Mouse (Mus musculus): ENCODE measurements around the gene Phactr4.

The Phactr4 gene

GRCm38 (mm10) chr4:132411322-132412094 is 10.8 kb downstream of the Phactr4 start:
- peak; percentile 20 for DNase-seq (ENCODE audit: inconsistent ontology term)

GRCm38 (mm10) chr4:132409587-132410229 is 12.6 kb downstream of the Phactr4 start:
- no peak for DNase-seq (ENCODE audit: inconsistent ontology term)

GRCm38 (mm10) chr4:132406393-132407189 is 15.7 kb downstream of the Phactr4 start:
- DNase-seq (ENCODE audit: inconsistent ontology term) = peak; percentile 27

GRCm38 (mm10) chr4:132404588-132404987 is 17.7 kb downstream of the Phactr4 start:
- no peak for DNase-seq (ENCODE audit: inconsistent ontology term)

GRCm38 (mm10) chr4:132403063-132403660 is 19.1 kb downstream of the Phactr4 start:
- peak; percentile 75 for DNase-seq (ENCODE audit: inconsistent ontology term)

- no peak for DNase-seq (ENCODE audit: inconsistent ontology term)
These were observed 21.3 kb downstream of the Phactr4 start for GRCm38 (mm10) chr4:132401016-132401415.

- peak; percentile 31 for DNase-seq (ENCODE audit: inconsistent ontology term)
These were observed 23.4 kb downstream of the Phactr4 start for GRCm38 (mm10) chr4:132398863-132399262.

- DNase-seq (ENCODE audit: inconsistent ontology term) = peak; percentile 90
These were observed 24.1 kb downstream of the Phactr4 start for GRCm38 (mm10) chr4:132398045-132398774.

- no peak for DNase-seq (ENCODE audit: inconsistent ontology term)
These were observed 25.2 kb downstream of the Phactr4 start for GRCm38 (mm10) chr4:132397120-132397519.

GRCm38 (mm10) chr4:132396251-132396650 is 26.0 kb downstream of the Phactr4 start:
- DNase-seq (ENCODE audit: inconsistent ontology term) = no peak

GRCm38 (mm10) chr4:132391063-132391740 is 31.1 kb downstream of the Phactr4 start:
- no peak for DNase-seq (ENCODE audit: inconsistent ontology term)

GRCm38 (mm10) chr4:132389302-132389701 is 33.0 kb downstream of the Phactr4 start:
- DNase-seq (ENCODE audit: inconsistent ontology term) = peak; percentile 16

GRCm38 (mm10) chr4:132387617-132388016 is 34.7 kb downstream of the Phactr4 start:
- DNase-seq (ENCODE audit: inconsistent ontology term) = no peak

GRCm38 (mm10) chr4:132386846-132387245 is 35.4 kb downstream of the Phactr4 start:
- no peak for DNase-seq (ENCODE audit: inconsistent ontology term)

GRCm38 (mm10) chr4:132385771-132386410 is 36.4 kb downstream of the Phactr4 start:
- DNase-seq (ENCODE audit: inconsistent ontology term) = no peak

GRCm38 (mm10) chr4:132383455-132383854 is 38.8 kb downstream of the Phactr4 start:
- DNase-seq (ENCODE audit: inconsistent ontology term) = no peak

GRCm38 (mm10) chr4:132382296-132382695 is 40.0 kb downstream of the Phactr4 start:
- DNase-seq (ENCODE audit: inconsistent ontology term) = no peak

GRCm38 (mm10) chr4:132380965-132381616 is 41.2 kb downstream of the Phactr4 start:
- no peak for DNase-seq (ENCODE audit: inconsistent ontology term)

- DNase-seq (ENCODE audit: inconsistent ontology term) = no peak
These were observed 48.5 kb downstream of the Phactr4 start for GRCm38 (mm10) chr4:132373820-132374219.
